Mouse (Mus musculus): ENCODE data around the gene Gli1. TPM values are rescaled to one million over a fixed set of nuclear protein-coding genes. Genes with fewer than 3 reads are reported as not detected.

Gli1 gene
- polyA plus RNA-seq (2012; rRNA removed): 26.1 and 42.2 TPM in 2 replicates

GRCm38 (mm10) chr10:127341891-127342639 is at the start of gene Gli1:
Gene Gli1 (minus strand): TSS chr10:127341974.

GRCm38 (mm10) chr10:127380251-127380691 is 38.5 kb upstream of the Gli1 start, which contains the start of gene R3hdm2:
Gene R3hdm2 (plus strand): TSS chr10:127380327.

GRCm38 (mm10) chr10:127369834-127370820 is 28.4 kb upstream of the Gli1 start, which contains the start of gene Inhbc:
Gene Inhbc (minus strand): TSS chr10:127370431.

GRCm38 (mm10) chr10:127353909-127354895 is 12.4 kb upstream of the Gli1 start, which contains the start of gene Inhbe:
Gene Inhbe (minus strand): TSS chr10:127354411.

GRCm38 (mm10) chr10:127321621-127322020 is 20.2 kb downstream of the Gli1 start, which contains the start of gene Arhgap9:
Gene Arhgap9 (plus strand): TSS chr10:127321964.

GRCm38 (mm10) chr10:127311476-127312355 is 30.1 kb downstream of the Gli1 start, which contains the start of gene Mars:
Gene Mars (minus strand): TSS chr10:127311786.

GRCm38 (mm10) chr10:127288800-127289572 is 52.8 kb downstream of the Gli1 start, which contains the start of gene Mbd6:
Gene Mbd6 (minus strand): TSS chr10:127289018.

Other genes with a start within 250 kb of the Gli1 start
- gene Os9, start 220.8 kb downstream of the Gli1 start, polyA plus RNA-seq (2012; rRNA removed): 53.8 and 114 TPM in 2 replicates
- gene B4galnt1, start 176.7 kb downstream of the Gli1 start, polyA plus RNA-seq (2012; rRNA removed): 8.4 and 8.8 TPM in 2 replicates
- gene Slc26a10, start 161.3 kb downstream of the Gli1 start, polyA plus RNA-seq (2012; rRNA removed): 2.6 and 4.2 TPM in 2 replicates
- 107 and 115 TPM in 2 replicates for gene Arhgef25, start 151.9 kb downstream of the Gli1 start, polyA plus RNA-seq (2012; rRNA removed)
- 237 and 284 TPM in 2 replicates for gene Dtx3, start 146.2 kb downstream of the Gli1 start, polyA plus RNA-seq (2012; rRNA removed)
- 18.0 and 21.0 TPM in 2 replicates for gene Pip4k2c, start 130.4 kb downstream of the Gli1 start, polyA plus RNA-seq (2012; rRNA removed)
- gene Kif5a, start 78.6 kb downstream of the Gli1 start, polyA plus RNA-seq (2012; rRNA removed): 36.0 and 44.4 TPM in 2 replicates
- gene Dctn2, start 75.6 kb downstream of the Gli1 start, polyA plus RNA-seq (2012; rRNA removed): 190 and 214 TPM in 2 replicates
- gene Mbd6, start 53.0 kb downstream of the Gli1 start, polyA plus RNA-seq (2012; rRNA removed): 46.5 and 56.0 TPM in 2 replicates
- 90.4 and 101 TPM in 2 replicates for gene Mars, start 30.2 kb downstream of the Gli1 start, polyA plus RNA-seq (2012; rRNA removed)
- 2.0 and 2.3 TPM in 2 replicates for gene Arhgap9, start 20.0 kb downstream of the Gli1 start, polyA plus RNA-seq (2012; rRNA removed)
- 0.01 TPM in 1 of 2 replicates, not detected in the other for gene Inhbe, start 12.4 kb upstream of the Gli1 start, polyA plus RNA-seq (2012; rRNA removed)
- 0.05 and 0.09 TPM in 2 replicates for gene Inhbc, start 28.5 kb upstream of the Gli1 start, polyA plus RNA-seq (2012; rRNA removed)
- gene R3hdm2, start 38.4 kb upstream of the Gli1 start, polyA plus RNA-seq (2012; rRNA removed): 33.5 and 48.3 TPM in 2 replicates
- gene Stac3, start 159.7 kb upstream of the Gli1 start, polyA plus RNA-seq (2012; rRNA removed): 7.8 and 12.2 TPM in 2 replicates
- 4.2 and 4.5 TPM in 2 replicates for gene Ndufa4l2, start 173.0 kb upstream of the Gli1 start, polyA plus RNA-seq (2012; rRNA removed)
- 94.7 and 99.4 TPM in 2 replicates for gene Shmt2, start 180.5 kb upstream of the Gli1 start, polyA plus RNA-seq (2012; rRNA removed)
- gene Nxph4, start 192.6 kb upstream of the Gli1 start, polyA plus RNA-seq (2012; rRNA removed): 10.4 and 12.6 TPM in 2 replicates

Data from central nervous system, embryonic 11.5 days (tissue).